Mouse (Mus musculus): Measurements from ENCODE around the gene Polr3h. TPM values are rescaled to one million over a fixed set of nuclear protein-coding genes. Genes with fewer than 3 reads are reported as not detected.
"Not testable (repeated sequence)": the region's sequence is repeated elsewhere in the genome, so short reads cannot be mapped to it uniquely, and the experiment has no call there.

Polr3h gene
- polyA plus RNA-seq (2012; rRNA removed) (20.5 and 25.0 TPM in 2 replicates), polyA plus RNA-seq (2014; fragmentation: Nextera tagmentation; extraction: Ambion mirVana) (69.1 and 71.6 TPM in 2 replicates)

GRCm38 (mm10) chr15:81925760-81926445, at the start of gene Polr3h:
Gene Polr3h, minus strand, starts transcription at chr15:81926240.
- Histone ChIP-seq H3K4me2 (replicated peaks; ENCODE audit: low read depth, low read length, severe bottlenecking) (peak within 1 kb of the TSS; percentile 95), H3K9me3 (ENCODE audit: control insufficient read depth, low read length) (no peaks in the 10 kb centered on the region), H3K4me3 (replicated peaks; ENCODE audit: low read length) (peak within 1 kb of the TSS; percentile 74), H3K9ac (ENCODE audit: low read depth, low read length, severe bottlenecking) (peak within 1 kb of the TSS; percentile 69), H3K27me3 (ENCODE audit: control insufficient read depth, insufficient read depth, low read length) (no peaks in the 10 kb centered on the region), H3K36me3 (ENCODE audit: control insufficient read depth, insufficient read depth, low read length) (no peaks in the 10 kb centered on the region), H3K4me1 (ENCODE audit: control insufficient read depth, insufficient read depth, low read length) (peaks cover 9% of the 10 kb centered on the region), H3K27ac (replicated peaks; ENCODE audit: low read depth, low read length) (peak within 1 kb of the TSS; percentile 61)
- peak; percentile 96 for DNase-seq (ENCODE audit: low spot score)
- WGBS, result 0% methylated on average over 49 of the region's 54 CpGs
- ATAC-seq (ENCODE audit: low FRiP score, low read depth), result peak; percentile 96
- TF ChIP-seq POLR2A (IDR thresholded peaks at IDR 0.05; ENCODE audit: borderline replicate concordance, extremely low read depth, insufficient read depth, insufficient read length), result 0 out of 2 replicates have a peak, but pooled peaks have one; percentile 23

GRCm38 (mm10) chr15:81975156-81975555, 49.1 kb upstream of the Polr3h start:
- ATAC-seq (ENCODE audit: low FRiP score, low read depth); H3K27ac ChIP-seq (replicated peaks; ENCODE audit: low read depth, low read length); DNase-seq (ENCODE audit: low spot score); H3K36me3 ChIP-seq (ENCODE audit: control insufficient read depth, insufficient read depth, low read length); H3K27me3 ChIP-seq (ENCODE audit: control insufficient read depth, insufficient read depth, low read length); H3K9me3 ChIP-seq (ENCODE audit: control insufficient read depth, low read length); H3K4me3 ChIP-seq (replicated peaks; ENCODE audit: low read length); H3K4me1 ChIP-seq (ENCODE audit: control insufficient read depth, insufficient read depth, low read length); H3K9ac ChIP-seq (ENCODE audit: low read depth, low read length, severe bottlenecking); H3K4me2 ChIP-seq (replicated peaks; ENCODE audit: low read depth, low read length, severe bottlenecking): not testable (repeated sequence)
- 92% methylated on average over 8 of the region's 8 CpGs for WGBS

DNA sequence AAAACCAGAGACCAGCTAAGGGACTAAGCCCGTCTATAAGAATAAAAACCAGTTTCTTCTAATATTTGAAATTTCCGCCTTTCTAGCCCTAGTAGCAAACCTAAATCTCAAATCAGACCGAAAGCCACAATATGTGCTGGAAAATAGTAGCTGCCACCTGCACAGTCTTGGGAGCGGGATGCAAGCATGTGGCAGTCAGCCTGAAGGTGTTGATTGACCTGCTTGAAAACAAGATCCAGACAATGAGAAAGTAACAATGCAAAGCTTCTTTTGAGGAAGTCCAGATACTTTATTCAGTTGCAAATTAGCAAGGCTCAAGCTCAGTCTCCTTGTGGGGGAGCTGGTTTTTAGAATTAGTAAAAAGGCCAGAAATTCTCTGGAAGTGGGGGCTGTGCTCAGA, 44.5 kb upstream of the Polr3h start:
- not testable (repeated sequence) for DNase-seq (ENCODE audit: low spot score); H3K9ac ChIP-seq (ENCODE audit: low read depth, low read length, severe bottlenecking); H3K36me3 ChIP-seq (ENCODE audit: control insufficient read depth, insufficient read depth, low read length); ATAC-seq (ENCODE audit: low FRiP score, low read depth); H3K4me1 ChIP-seq (ENCODE audit: control insufficient read depth, insufficient read depth, low read length); H3K9me3 ChIP-seq (ENCODE audit: control insufficient read depth, low read length); H3K4me3 ChIP-seq (replicated peaks; ENCODE audit: low read length); H3K4me2 ChIP-seq (replicated peaks; ENCODE audit: low read depth, low read length, severe bottlenecking); H3K27ac ChIP-seq (replicated peaks; ENCODE audit: low read depth, low read length); H3K27me3 ChIP-seq (ENCODE audit: control insufficient read depth, insufficient read depth, low read length)
- 93% methylated on average over 4 of the region's 4 CpGs for WGBS

DNA sequence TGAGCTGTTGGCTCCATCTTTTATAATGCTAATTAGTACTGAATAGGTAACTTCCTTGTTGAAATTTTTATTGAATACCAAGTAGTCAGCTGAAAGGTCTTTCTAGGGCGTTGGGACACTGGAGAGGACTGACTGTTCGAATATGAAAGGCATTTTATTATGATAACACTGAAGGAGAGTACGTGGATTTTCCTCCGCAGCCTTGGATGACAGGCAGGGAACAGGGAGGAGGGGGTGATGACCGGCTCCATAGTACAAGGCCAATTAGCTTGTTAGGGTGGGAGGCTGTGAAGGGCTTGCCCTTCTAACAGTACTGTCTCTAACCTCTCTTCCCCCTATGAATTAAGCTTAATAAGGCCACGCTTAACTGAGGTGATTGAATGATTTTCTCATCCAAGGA, 43.6 kb upstream of the Polr3h start:
- H3K9ac ChIP-seq (ENCODE audit: low read depth, low read length, severe bottlenecking); H3K27me3 ChIP-seq (ENCODE audit: control insufficient read depth, insufficient read depth, low read length); H3K9me3 ChIP-seq (ENCODE audit: control insufficient read depth, low read length); H3K4me1 ChIP-seq (ENCODE audit: control insufficient read depth, insufficient read depth, low read length); ATAC-seq (ENCODE audit: low FRiP score, low read depth); H3K36me3 ChIP-seq (ENCODE audit: control insufficient read depth, insufficient read depth, low read length); DNase-seq (ENCODE audit: low spot score); H3K4me3 ChIP-seq (replicated peaks; ENCODE audit: low read length); H3K4me2 ChIP-seq (replicated peaks; ENCODE audit: low read depth, low read length, severe bottlenecking); H3K27ac ChIP-seq (replicated peaks; ENCODE audit: low read depth, low read length): not testable (repeated sequence)
- 73% methylated on average over 6 of the region's 6 CpGs for WGBS

DNA sequence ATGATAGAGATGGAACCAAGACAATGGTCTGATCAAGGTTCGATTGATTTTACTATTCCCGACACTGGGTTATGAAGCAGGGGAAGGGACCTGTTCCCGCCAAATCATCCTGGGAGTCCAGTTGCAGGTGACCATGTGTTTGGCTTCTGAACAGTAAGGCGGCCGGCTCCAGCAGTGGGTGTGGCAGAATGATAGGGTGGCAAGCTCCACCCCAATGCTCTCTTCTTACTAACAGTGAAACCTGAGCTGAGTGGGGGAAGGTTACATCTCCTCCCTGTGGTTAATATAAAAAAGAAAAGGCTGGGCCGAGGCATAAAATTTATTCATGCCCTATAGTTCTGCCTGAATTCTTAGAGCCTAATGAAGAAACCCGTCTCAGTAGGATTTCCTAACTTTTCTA, 43.1 kb upstream of the Polr3h start:
- H3K4me3 ChIP-seq (replicated peaks; ENCODE audit: low read length), result no peak overlapping the region
- H3K4me2 ChIP-seq (replicated peaks; ENCODE audit: low read depth, low read length, severe bottlenecking), result no peak overlapping the region
- no peaks in the 10 kb centered on the region; the same call in 1 of the 2 replicates for H3K9me3 ChIP-seq (ENCODE audit: control insufficient read depth, low read length)
- no peak for TF ChIP-seq POLR2A (IDR thresholded peaks at IDR 0.05; ENCODE audit: borderline replicate concordance, extremely low read depth, insufficient read depth, insufficient read length)
- no peaks in the 10 kb centered on the region for H3K27me3 ChIP-seq (ENCODE audit: control insufficient read depth, insufficient read depth, low read length)
- 36% methylated on average over 7 of the region's 7 CpGs for WGBS
- no peaks in the 10 kb centered on the region for H3K36me3 ChIP-seq (ENCODE audit: control insufficient read depth, insufficient read depth, low read length)
- H3K4me1 ChIP-seq (ENCODE audit: control insufficient read depth, insufficient read depth, low read length), result no peaks in the 10 kb centered on the region
- ATAC-seq (ENCODE audit: low FRiP score, low read depth) (no peak), DNase-seq (ENCODE audit: low spot score) (peak; percentile 11)
- no peak overlapping the region for H3K27ac ChIP-seq (replicated peaks; ENCODE audit: low read depth, low read length)
- H3K9ac ChIP-seq (ENCODE audit: low read depth, low read length, severe bottlenecking), result no peak overlapping the region

DNA sequence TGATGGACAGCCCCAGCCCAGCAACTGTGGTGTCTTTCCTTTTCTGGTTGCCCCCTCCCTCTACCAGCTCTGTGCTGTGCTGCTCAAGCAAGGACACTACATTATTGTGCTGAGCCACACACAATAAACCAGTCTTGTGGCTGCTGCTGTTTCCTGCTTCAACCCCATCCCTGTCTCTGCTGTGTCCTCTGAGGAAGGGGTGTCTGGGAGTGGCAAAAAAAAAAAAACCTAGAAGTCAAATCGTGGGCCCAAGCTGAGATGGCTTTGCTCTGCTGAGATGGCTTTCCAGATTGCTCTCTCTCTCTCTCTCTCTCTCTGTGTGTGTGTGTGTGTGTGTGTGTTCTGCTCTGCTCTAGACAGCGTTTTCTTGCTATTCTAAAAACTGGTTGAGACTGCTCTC, 42.4 kb upstream of the Polr3h start:
- Histone ChIP-seq H3K4me2 (replicated peaks; ENCODE audit: low read depth, low read length, severe bottlenecking) (no peak overlapping the region), H3K27me3 (ENCODE audit: control insufficient read depth, insufficient read depth, low read length) (no peaks in the 10 kb centered on the region), H3K9ac (ENCODE audit: low read depth, low read length, severe bottlenecking) (no peak overlapping the region), H3K9me3 (ENCODE audit: control insufficient read depth, low read length) (no peaks in the 10 kb centered on the region; the same call in 1 of the 2 replicates), H3K4me3 (replicated peaks; ENCODE audit: low read length) (no peak overlapping the region), H3K4me1 (ENCODE audit: control insufficient read depth, insufficient read depth, low read length) (no peaks in the 10 kb centered on the region), H3K27ac (replicated peaks; ENCODE audit: low read depth, low read length) (no peak overlapping the region), H3K36me3 (ENCODE audit: control insufficient read depth, insufficient read depth, low read length) (no peaks in the 10 kb centered on the region)
- ATAC-seq (ENCODE audit: low FRiP score, low read depth) (no peak), DNase-seq (ENCODE audit: low spot score) (no peak)
- 62% methylated on average over 2 of the region's 2 CpGs for WGBS
- no peak for TF ChIP-seq POLR2A (IDR thresholded peaks at IDR 0.05; ENCODE audit: borderline replicate concordance, extremely low read depth, insufficient read depth, insufficient read length)

All from limb, embryonic 14.5 days (tissue).